ENCODE assay signal across 24 mouse cellular contexts in the genomic region with DNA sequence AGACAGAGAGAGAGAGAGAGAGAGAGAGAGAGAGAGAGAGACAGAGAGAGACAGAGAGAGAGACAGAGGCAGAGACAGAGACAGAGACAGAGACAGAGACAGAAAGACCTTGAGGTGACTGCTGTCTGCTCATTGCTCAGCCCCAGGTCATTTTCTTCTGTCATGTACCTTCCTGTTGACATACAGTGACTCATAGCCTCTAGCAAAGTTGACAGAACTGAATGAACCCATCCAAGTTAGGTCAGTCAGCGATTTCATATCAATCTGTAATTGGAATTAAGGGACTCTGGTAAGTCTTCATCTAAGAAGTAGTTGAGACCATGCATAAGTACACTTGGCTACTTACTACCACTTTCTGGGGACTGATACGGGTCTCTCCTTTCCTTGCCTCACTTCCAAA. TPM values are rescaled to one million over a fixed set of nuclear protein-coding genes. Genes with fewer than 3 reads are reported as not detected.
DNase-seq lines count a peak whose midpoint lies in the region; ATAC-seq and TF ChIP-seq lines count a peak whose summit lies in the region.
"Had no signal": no experiment of that assay in that cellular context is flagged by ENCODE, and none has a peak within 500 bp of the region (broad histone marks: within the 10 kb centered on the region; RNA-seq: fewer than 3 reads in every experiment).

No protein-coding gene starts in this region.

- TF ChIP-seq EP300 in stomach, postnatal 0 days (optimal IDR thresholded peaks at IDR 0.05), result no peak

- DNase-seq in liver, adult 2 months (ENCODE audit: extremely low read depth, low read depth, low spot score), result peak; percentile 56
- DNase-seq in liver, embryonic 11.5 days (ENCODE audit: low spot score), result no peak
- DNase-seq in midbrain, embryonic 11.5 days (ENCODE audit: low spot score, missing footprints), result peak; percentile 51
- DNase-seq in stomach, postnatal 0 days (ENCODE audit: low spot score), result no peak
- no peak for DNase-seq in retina, embryonic 14.5 days (ENCODE audit: low spot score)
- DNase-seq: adrenal gland, adult 8-10 months; adrenal gland, postnatal 14 days; adrenal gland, postnatal 36 days; B cell, adult 2 months; cerebellum, adult 11-12 months; cerebellum, adult 2 months; cerebellum, adult 9-10 months; cerebellum, postnatal 10 days; cerebellum, postnatal 25 days had no signal

- no peaks in the 10 kb centered on the region for H3K27me3 ChIP-seq in liver, adult 2 months (ENCODE audit: control insufficient read depth, insufficient read depth, low read length)
- H3K27me3 ChIP-seq in liver, embryonic 11.5 days (replicated peaks; ENCODE audit: control insufficient read depth, insufficient read depth, low read length), result no peaks in the 10 kb centered on the region
- no peaks in the 10 kb centered on the region for H3K27me3 ChIP-seq in midbrain, embryonic 11.5 days (ENCODE audit: control insufficient read depth, insufficient read depth, low read length)
- no peaks in the 10 kb centered on the region for H3K27me3 ChIP-seq in midbrain, embryonic 15.5 days (replicated peaks)
- no peaks in the 10 kb centered on the region for H3K27me3 ChIP-seq in stomach, postnatal 0 days (ENCODE audit: control insufficient read depth, insufficient read depth, low read length)
- H3K27me3 ChIP-seq: CH12.LX; embryonic facial prominence, embryonic 12.5 days; forebrain, embryonic 13.5 days; forebrain, embryonic 15.5 days; Patski had no signal

- no peak overlapping the region for H3K27ac ChIP-seq in liver, adult 2 months (replicated peaks; ENCODE audit: insufficient read depth, low read depth, low read length)
- no peak overlapping the region for H3K27ac ChIP-seq in liver, embryonic 11.5 days (ENCODE audit: low read depth, low read length)
- no peak overlapping the region for H3K27ac ChIP-seq in midbrain, embryonic 11.5 days (ENCODE audit: low read depth, low read length)
- H3K27ac ChIP-seq in midbrain, embryonic 15.5 days, result no peak overlapping the region
- H3K27ac ChIP-seq in stomach, postnatal 0 days (replicated peaks), result no peak overlapping the region
- H3K27ac ChIP-seq: embryonic facial prominence, embryonic 10.5 days; embryonic facial prominence, embryonic 12.5 days; forebrain, embryonic 13.5 days; forebrain, embryonic 15.5 days had no signal

- H3K4me1 ChIP-seq in liver, adult 2 months (ENCODE audit: control insufficient read depth, insufficient read depth, low read length), result peaks cover 2% of the 10 kb centered on the region
- no peaks in the 10 kb centered on the region; the same call in 1 of the 2 replicates for H3K4me1 ChIP-seq in liver, embryonic 11.5 days (replicated peaks; ENCODE audit: control insufficient read depth, insufficient read depth, low read length)
- H3K4me1 ChIP-seq in midbrain, embryonic 11.5 days (ENCODE audit: control insufficient read depth, insufficient read depth, low read length), result no peaks in the 10 kb centered on the region
- H3K4me1 ChIP-seq in midbrain, embryonic 15.5 days, result no peaks in the 10 kb centered on the region
- no peaks in the 10 kb centered on the region for H3K4me1 ChIP-seq in stomach, postnatal 0 days (replicated peaks; ENCODE audit: control insufficient read depth, insufficient read depth)

- no peak overlapping the region for H3K4me3 ChIP-seq in liver, adult 2 months (ENCODE audit: insufficient read depth, low read depth, low read length)
- H3K4me3 ChIP-seq in liver, embryonic 11.5 days (ENCODE audit: low read depth, low read length), result no peak overlapping the region
- H3K4me3 ChIP-seq in midbrain, embryonic 11.5 days (ENCODE audit: low read depth, low read length), result no peak overlapping the region
- no peak overlapping the region for H3K4me3 ChIP-seq in midbrain, embryonic 15.5 days
- no peak overlapping the region for H3K4me3 ChIP-seq in stomach, postnatal 0 days (ENCODE audit: low read depth, low read length)
- H3K4me3 ChIP-seq: embryonic facial prominence, embryonic 10.5 days; embryonic facial prominence, embryonic 12.5 days; forebrain, embryonic 13.5 days; forebrain, embryonic 15.5 days had no signal

- ATAC-seq in liver, embryonic 11.5 days (replicated peaks; ENCODE audit: low FRiP score), result no peak
- no peak for ATAC-seq in midbrain, embryonic 11.5 days (ENCODE audit: low FRiP score)
- no peak for ATAC-seq in midbrain, embryonic 15.5 days (replicated peaks)
- peak; percentile 72; the same call in 1 of the 2 replicates for ATAC-seq in stomach, postnatal 0 days (ENCODE audit: low FRiP score, low TSS enrichment)
- ATAC-seq: activated CD4-positive, CD25-positive, alpha-beta regulatory T cell, adult 4 months; CD4-positive, CD25-positive, alpha-beta regulatory T cell, adult 4 months; forebrain, embryonic 13.5 days; forebrain, embryonic 15.5 days; Patski had no signal

- H3K9me3 ChIP-seq in liver, embryonic 11.5 days (ENCODE audit: control insufficient read depth, low read length), result no peaks in the 10 kb centered on the region
- H3K9me3 ChIP-seq in midbrain, embryonic 11.5 days (ENCODE audit: control insufficient read depth, low read length), result no peaks in the 10 kb centered on the region
- no peaks in the 10 kb centered on the region for H3K9me3 ChIP-seq in midbrain, embryonic 15.5 days
- no peaks in the 10 kb centered on the region for H3K9me3 ChIP-seq in stomach, postnatal 0 days (ENCODE audit: control insufficient read depth, low read length)
- H3K9me3 ChIP-seq: embryonic facial prominence, embryonic 10.5 days; embryonic facial prominence, embryonic 12.5 days; forebrain, embryonic 13.5 days; forebrain, embryonic 15.5 days; G1E had no signal

- no peaks in the 10 kb centered on the region for H3K36me3 ChIP-seq in liver, adult 2 months (ENCODE audit: control insufficient read depth, insufficient read depth, low read length)
- H3K36me3 ChIP-seq in liver, embryonic 11.5 days (ENCODE audit: control insufficient read depth, insufficient read depth, low read length), result no peaks in the 10 kb centered on the region
- no peaks in the 10 kb centered on the region for H3K36me3 ChIP-seq in midbrain, embryonic 11.5 days (ENCODE audit: control insufficient read depth, insufficient read depth, low read length)
- H3K36me3 ChIP-seq in midbrain, embryonic 15.5 days (replicated peaks), result no peaks in the 10 kb centered on the region
- H3K36me3 ChIP-seq in stomach, postnatal 0 days (ENCODE audit: control insufficient read depth, insufficient read depth, low read length), result no peaks in the 10 kb centered on the region
- H3K36me3 ChIP-seq: embryonic facial prominence, embryonic 10.5 days; embryonic facial prominence, embryonic 12.5 days; forebrain, embryonic 15.5 days; G1E had no signal

- WGBS in liver, adult 2 months, result 58% methylated on average over 2 of the region's 2 CpGs
- 79% methylated on average over 2 of the region's 2 CpGs for WGBS in liver, embryonic 11.5 days
- WGBS in midbrain, embryonic 11.5 days, result 85% methylated on average over 2 of the region's 2 CpGs
- 89% methylated on average over 2 of the region's 2 CpGs for WGBS in midbrain, embryonic 15.5 days
- WGBS in stomach, postnatal 0 days, result 76% methylated on average over 2 of the region's 2 CpGs

- H3K79me2 ChIP-seq in liver, adult 2 months (ENCODE audit: control insufficient read depth, insufficient read depth, low read length), result no peaks in the 10 kb centered on the region

- no peak for TF ChIP-seq CTCF in liver, adult 2 months (IDR thresholded peaks at IDR 0.05; ENCODE audit: low read depth, low read length)
- no peak for TF ChIP-seq CTCF in stomach, postnatal 0 days (IDR thresholded peaks at IDR 0.05; ENCODE audit: low read depth)

- H3K4me2 ChIP-seq in liver, embryonic 11.5 days, result no peak overlapping the region
- no peak overlapping the region for H3K4me2 ChIP-seq in midbrain, embryonic 11.5 days
- no peak overlapping the region for H3K4me2 ChIP-seq in midbrain, embryonic 15.5 days
- H3K4me2 ChIP-seq in stomach, postnatal 0 days (replicated peaks; ENCODE audit: low read depth), result no peak overlapping the region
- H3K4me2 ChIP-seq: embryonic facial prominence, embryonic 12.5 days; forebrain, embryonic 13.5 days; forebrain, embryonic 15.5 days had no signal

- H3K9ac ChIP-seq in liver, adult 2 months (ENCODE audit: low read depth, low read length), result no peak overlapping the region
- H3K9ac ChIP-seq in liver, embryonic 11.5 days (ENCODE audit: low read depth, low read length), result no peak overlapping the region
- no peak overlapping the region for H3K9ac ChIP-seq in midbrain, embryonic 11.5 days (ENCODE audit: low read length)
- H3K9ac ChIP-seq in midbrain, embryonic 15.5 days, result no peak overlapping the region
- H3K9ac ChIP-seq in stomach, postnatal 0 days (ENCODE audit: low read length), result no peak overlapping the region
- H3K9ac ChIP-seq: embryonic facial prominence, embryonic 12.5 days; forebrain, embryonic 13.5 days; forebrain, embryonic 15.5 days had no signal

- no peak for TF ChIP-seq POLR2A in liver, adult 2 months (IDR thresholded peaks at IDR 0.05; ENCODE audit: extremely low read depth, insufficient read depth, low read length)

RNA-seq across cellular contexts. Expression of a gene that starts 27.0 kb away (rescaled TPM):
- 11.5 and 12.1 TPM in 2 replicates for total RNA-seq in liver, adult 2 months (2014; rRNA removed)
- polyA plus RNA-seq in liver, adult 2 months (2012; rRNA removed), result 4.8 and 6.3 TPM in 2 replicates
- polyA plus RNA-seq in liver, embryonic 11.5 days (2014; fragmentation: Nextera tagmentation; extraction: Ambion mirVana), result 7.8 and 8.3 TPM in 2 replicates
- polyA plus RNA-seq in midbrain, embryonic 11.5 days (2014; fragmentation: Nextera tagmentation; extraction: Ambion mirVana), result 2.0 and 2.6 TPM in 2 replicates
- 1.6 and 1.7 TPM in 2 replicates for polyA plus RNA-seq in midbrain, embryonic 15.5 days (2015; fragmentation: Nextera tagmentation; extraction: Ambion mirVana)
- polyA plus RNA-seq in stomach, postnatal 0 days (2015; fragmentation: Nextera tagmentation; extraction: Ambion mirVana), result 7.5 and 8.1 TPM in 2 replicates
- polyA plus RNA-seq: activated CD4-positive, CD25-positive, alpha-beta regulatory T cell, adult 4 months; CD4-positive, CD25-positive, alpha-beta regulatory T cell, adult 4 months; G1E had no signal

RNA-seq across cellular contexts. Expression of a gene that starts 27.2 kb away (rescaled TPM):
- 60.4 and 60.5 TPM in 2 replicates for total RNA-seq in liver, adult 2 months (2014; rRNA removed)
- 101 and 108 TPM in 2 replicates for polyA plus RNA-seq in liver, adult 2 months (2012; rRNA removed)
- polyA plus RNA-seq in liver, embryonic 11.5 days (2014; fragmentation: Nextera tagmentation; extraction: Ambion mirVana), result 27.0 and 28.9 TPM in 2 replicates
- 15.1 and 16.7 TPM in 2 replicates for polyA plus RNA-seq in midbrain, embryonic 11.5 days (2014; fragmentation: Nextera tagmentation; extraction: Ambion mirVana)
- 28.0 and 32.8 TPM in 2 replicates for polyA plus RNA-seq in midbrain, embryonic 15.5 days (2015; fragmentation: Nextera tagmentation; extraction: Ambion mirVana)
- 21.0 and 21.2 TPM in 2 replicates for polyA plus RNA-seq in stomach, postnatal 0 days (2015; fragmentation: Nextera tagmentation; extraction: Ambion mirVana)

Comparison
In these comparisons a context has a peak if more than half of its experiments do, and no peak if none do; other contexts are left out.
1. DNase-seq: peak in liver, adult 2 months (single experiment) and midbrain, embryonic 11.5 days (single experiment); none in liver, embryonic 11.5 days (single experiment), stomach, postnatal 0 days (single experiment) and retina, embryonic 14.5 days (single experiment).